Mouse (Mus musculus) limb, embryonic 10.5 days (tissue): Measurements from ENCODE around the gene Ncoa7. TPM values are rescaled to one million over a fixed set of nuclear protein-coding genes. Genes with fewer than 3 reads are reported as not detected.
"Not testable (repeated sequence)": the region's sequence is repeated elsewhere in the genome, so short reads cannot be mapped to it uniquely, and the experiment has no call there.

ENCODE experiments used
- DNase-seq: peaks from one replicate; pipeline ENCODE4 v3.0.0-alpha.2; 2017; ENCODE audit warnings: low spot score
- H3K27ac ChIP-seq: fragments of 300-500 bp; sonication (generic); 2 replicates; pipeline ENCODE4 v1.5.1; 2016; ENCODE audit warnings: mild to moderate bottlenecking
- H3K27me3 ChIP-seq: fragments of 300-500 bp; sonication (generic); 2 replicates; pipeline ENCODE4 v1.6.1; 2016; ENCODE audit warnings: low read depth, mild to moderate bottlenecking; ENCODE audit not compliant: poor library complexity, severe bottlenecking
- H3K36me3 ChIP-seq: fragments of 300-500 bp; sonication (generic); 2 replicates; pipeline ENCODE4 v1.6.1; 2016; ENCODE audit warnings: mild to moderate bottlenecking, moderate library complexity
- H3K4me1 ChIP-seq: fragments of 300-500 bp; sonication (generic); 2 replicates; pipeline ENCODE4 v1.6.1; 2016
- H3K4me3 ChIP-seq: fragments of 300-500 bp; sonication (generic); 2 replicates; pipeline ENCODE4 v1.5.1; 2016; ENCODE audit warnings: mild to moderate bottlenecking, moderate library complexity
- H3K9me3 ChIP-seq: fragments of 300-500 bp; sonication (generic); replicated peaks from 2 replicates; pipeline ENCODE4 v1.6.1; 2016; ENCODE audit warnings: mild to moderate bottlenecking
- WGBS: fragments of 180-500 bp; shearing (Covaris S2); methylation state at CpG from one replicate; pipeline ENCODE4 v1.1.7; 2016; 5-methylcytosine and 5-hydroxymethylcytosine counted together
- polyA plus RNA-seq: library from polyadenylated mRNA; unstranded; fragments of >200 nt; fragmentation: Nextera tagmentation; extraction: Ambion mirVana; gene quantifications from 2 replicates; pipeline ENCODE4 v1.2.1, GENCODE M21; 2016

Ncoa7 gene
- polyA plus RNA-seq, 1 experiment from 2014 or later: 8.2 TPM

GRCm38 (mm10) chr10:30666580-30666979 lies 136.5 kb downstream of the Ncoa7 start:
- Histone ChIP-seq H3K4me1 (no peaks in the 10 kb centered on the region), H3K4me3 (no peak overlapping the region), H3K27ac (no peak overlapping the region), H3K9me3 (no peaks in the 10 kb centered on the region), H3K36me3 (0 out of 2 replicates have a peak, but pooled peaks cover 2% of the 10 kb centered on the region), H3K27me3 (no peaks in the 10 kb centered on the region)
- DNase-seq: no peak
- 92% methylated on average over 2 of the region's 2 CpGs for WGBS

DNA sequence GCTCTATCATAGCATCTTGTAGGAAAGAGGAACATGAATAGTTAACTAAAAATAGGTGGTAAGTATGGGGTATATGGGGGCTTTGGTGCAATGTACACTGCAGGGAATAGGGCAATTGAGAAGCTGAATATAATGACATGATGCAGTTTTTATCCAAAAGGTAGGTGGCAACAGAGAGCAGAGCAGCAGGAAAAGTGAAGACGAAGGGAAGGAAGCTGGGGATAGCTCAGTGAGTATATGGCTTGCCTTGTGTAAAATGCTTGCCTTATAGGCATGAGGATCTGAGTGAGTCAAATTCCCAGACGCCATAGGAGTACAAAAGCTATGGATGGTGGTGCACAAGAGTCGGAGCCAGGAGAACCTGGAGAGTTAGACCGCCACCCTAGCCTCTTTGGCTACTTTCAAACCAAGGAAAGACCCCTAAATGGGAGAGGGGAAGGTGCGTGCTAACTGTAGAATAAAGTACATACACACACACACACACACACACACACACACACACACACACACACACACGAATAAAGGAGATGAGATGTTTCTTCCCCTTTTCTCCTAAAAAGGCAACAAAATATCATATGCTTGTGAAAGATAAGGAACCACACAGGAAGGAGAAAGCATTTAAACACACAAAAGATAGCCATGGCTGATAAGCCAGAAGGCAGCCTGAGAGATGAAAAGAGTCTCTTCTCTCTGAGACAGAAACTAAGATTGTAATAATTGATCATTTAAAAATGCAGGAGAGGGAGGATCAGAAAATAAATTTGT lies 142.4 kb downstream of the Ncoa7 start:
- no peaks in the 10 kb centered on the region for H3K27me3 ChIP-seq
- no peak overlapping the region for H3K27ac ChIP-seq
- no peak overlapping the region for H3K4me3 ChIP-seq
- H3K4me1 ChIP-seq: peaks cover 8% of the 10 kb centered on the region
- peaks cover 7% of the 10 kb centered on the region for H3K36me3 ChIP-seq
- WGBS: 87% methylated on average over 6 of the region's 6 CpGs
- DNase-seq: no peak
- H3K9me3 ChIP-seq: no peaks in the 10 kb centered on the region

DNA sequence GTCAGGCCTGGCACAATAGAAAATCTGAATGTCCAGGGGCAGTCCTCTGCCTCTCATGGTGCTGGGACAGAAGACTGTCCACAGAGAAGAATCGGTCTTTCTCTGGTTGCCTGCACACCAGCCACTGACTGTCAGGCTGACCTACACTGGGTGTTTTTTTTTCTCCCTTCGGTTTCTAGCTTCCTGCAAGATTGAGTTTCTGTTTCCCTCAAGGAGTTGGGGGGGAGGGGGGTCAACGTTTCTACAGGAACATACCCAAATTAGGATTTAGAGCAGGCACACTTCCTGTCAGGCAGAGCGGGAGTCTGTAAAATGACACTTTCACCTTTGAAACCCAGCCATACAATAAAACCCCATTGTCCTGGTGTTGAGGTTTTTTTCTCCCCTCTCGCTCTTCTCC lies 147.5 kb downstream of the Ncoa7 start:
- peaks cover 13% of the 10 kb centered on the region for H3K4me1 ChIP-seq
- peak overlapping the region; percentile 83 for H3K27ac ChIP-seq
- peak; percentile 50 for DNase-seq
- H3K9me3 ChIP-seq: no peaks in the 10 kb centered on the region
- H3K4me3 ChIP-seq: peak overlapping the region; percentile 43
- 17% methylated on average over 5 of the region's 5 CpGs for WGBS
- peaks cover 23% of the 10 kb centered on the region for H3K36me3 ChIP-seq
- no peaks in the 10 kb centered on the region for H3K27me3 ChIP-seq

DNA sequence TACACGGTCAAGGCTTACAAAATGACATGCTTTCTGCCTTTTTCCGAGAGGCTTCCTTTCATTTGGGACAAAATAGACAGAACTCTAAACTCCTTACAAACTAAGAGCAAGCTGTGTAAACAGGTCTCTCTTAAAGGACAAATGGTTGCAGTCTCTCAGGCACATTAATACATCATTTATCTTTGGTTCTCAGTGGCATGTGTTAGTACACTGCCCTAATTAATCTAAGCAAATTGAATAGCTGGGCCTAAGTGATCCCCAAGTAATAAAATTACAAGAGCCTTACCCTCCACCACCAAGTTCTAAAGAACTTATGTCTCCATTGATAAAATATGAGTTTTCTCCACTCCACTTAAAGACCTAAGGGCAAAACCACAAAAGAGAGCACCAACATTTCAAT lies 155.4 kb downstream of the Ncoa7 start:
- DNase-seq: no peak
- peaks cover 19% of the 10 kb centered on the region for H3K36me3 ChIP-seq
- H3K9me3 ChIP-seq: no peaks in the 10 kb centered on the region
- H3K4me1 ChIP-seq: no peaks in the 10 kb centered on the region; the same call in 1 of the 2 replicates
- H3K4me3 ChIP-seq: no peak overlapping the region
- H3K27me3 ChIP-seq: no peaks in the 10 kb centered on the region
- no peak overlapping the region for H3K27ac ChIP-seq
- WGBS: 54% methylated on average over 2 of the region's 2 CpGs

DNA sequence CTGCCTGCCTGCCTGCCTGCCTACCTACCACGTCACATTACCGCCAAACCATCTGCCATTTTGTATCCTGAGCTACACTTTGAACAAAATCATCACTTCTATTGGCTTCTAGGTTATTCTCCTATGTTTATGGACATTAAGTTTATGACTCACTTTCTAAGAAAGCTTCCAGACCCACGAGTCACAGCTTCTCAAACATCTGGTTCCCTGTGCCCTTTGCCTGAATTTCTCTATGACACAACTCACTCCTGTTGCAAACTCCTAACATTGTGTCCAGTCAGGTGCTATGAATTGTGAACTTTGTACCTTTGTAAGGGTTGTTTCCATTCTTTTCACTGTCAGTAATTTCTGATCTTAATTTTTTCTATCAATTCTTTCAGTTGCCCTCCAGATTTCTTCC lies 164.9 kb downstream of the Ncoa7 start:
- no peaks in the 10 kb centered on the region for H3K27me3 ChIP-seq
- H3K9me3 ChIP-seq: no peaks in the 10 kb centered on the region
- no peak overlapping the region for H3K27ac ChIP-seq
- 92% methylated on average over 3 of the region's 3 CpGs for WGBS
- no peak for DNase-seq
- no peaks in the 10 kb centered on the region for H3K4me1 ChIP-seq
- no peak overlapping the region for H3K4me3 ChIP-seq
- H3K36me3 ChIP-seq: no peaks in the 10 kb centered on the region

DNA sequence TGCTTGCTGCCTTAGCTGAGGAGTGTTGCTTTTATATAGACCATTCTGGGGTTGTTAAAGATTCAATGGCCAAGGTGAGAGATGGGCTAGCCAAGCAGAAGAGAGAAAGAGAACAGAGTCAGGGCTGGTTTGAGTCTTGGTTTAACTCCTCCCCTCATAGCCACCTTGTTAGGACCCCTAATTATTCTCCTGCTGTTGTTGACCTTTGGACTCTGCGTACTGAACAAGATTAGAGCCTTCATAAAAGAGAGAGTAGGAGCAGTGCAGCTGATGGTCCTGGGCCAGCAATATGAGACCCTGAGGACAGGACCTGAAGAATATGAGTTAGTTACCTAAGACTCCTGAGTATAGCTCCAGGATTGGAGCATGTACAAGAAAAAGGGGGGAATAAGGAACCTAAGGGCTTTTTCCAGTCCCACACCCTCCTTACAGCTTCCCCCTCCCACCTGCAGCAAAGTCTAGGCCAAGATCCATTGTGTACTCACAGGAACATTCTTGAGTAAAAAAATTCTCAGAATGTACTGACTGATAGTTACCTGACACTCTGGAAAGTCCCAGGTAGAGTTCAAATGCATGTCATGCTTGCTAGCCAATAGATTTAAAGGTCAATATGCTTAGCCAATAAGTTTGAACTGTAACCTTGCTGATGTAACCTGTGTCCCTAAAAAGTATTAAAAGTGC lies 166.5 kb downstream of the Ncoa7 start:
- not testable (repeated sequence) for H3K9me3 ChIP-seq, H3K4me1 ChIP-seq, H3K36me3 ChIP-seq, H3K27me3 ChIP-seq, H3K27ac ChIP-seq, DNase-seq, H3K4me3 ChIP-seq
- 80% methylated on average over 1 of the region's 1 CpGs for WGBS

GRCm38 (mm10) chr10:30632718-30633117 lies 170.4 kb downstream of the Ncoa7 start:
- Histone ChIP-seq H3K27me3 (no peaks in the 10 kb centered on the region), H3K36me3 (no peaks in the 10 kb centered on the region), H3K4me1 (no peaks in the 10 kb centered on the region), H3K27ac (no peak overlapping the region), H3K4me3 (no peak overlapping the region), H3K9me3 (no peaks in the 10 kb centered on the region)
- 97% methylated on average over 1 of the region's 1 CpGs for WGBS
- DNase-seq: no peak

GRCm38 (mm10) chr10:30629977-30630376 lies 173.1 kb downstream of the Ncoa7 start:
- H3K27ac ChIP-seq: no peak overlapping the region
- no peaks in the 10 kb centered on the region for H3K9me3 ChIP-seq
- DNase-seq: no peak
- H3K27me3 ChIP-seq: no peaks in the 10 kb centered on the region
- no peaks in the 10 kb centered on the region for H3K4me1 ChIP-seq
- no peaks in the 10 kb centered on the region for H3K36me3 ChIP-seq
- H3K4me3 ChIP-seq: no peak overlapping the region

GRCm38 (mm10) chr10:30629513-30629912 lies 173.6 kb downstream of the Ncoa7 start, which contains the start of gene Hint3:
Gene Hint3 (minus strand): TSS chr10:30629632.
- Histone ChIP-seq H3K27me3 (no peaks in the 10 kb centered on the region), H3K4me1 (no peaks in the 10 kb centered on the region), H3K27ac (no peak within 1 kb of the TSS), H3K4me3 (no peak within 1 kb of the TSS), H3K36me3 (no peaks in the 10 kb centered on the region), H3K9me3 (no peaks in the 10 kb centered on the region)
- 93% methylated on average over 3 of the region's 3 CpGs for WGBS
- DNase-seq: no peak

DNA sequence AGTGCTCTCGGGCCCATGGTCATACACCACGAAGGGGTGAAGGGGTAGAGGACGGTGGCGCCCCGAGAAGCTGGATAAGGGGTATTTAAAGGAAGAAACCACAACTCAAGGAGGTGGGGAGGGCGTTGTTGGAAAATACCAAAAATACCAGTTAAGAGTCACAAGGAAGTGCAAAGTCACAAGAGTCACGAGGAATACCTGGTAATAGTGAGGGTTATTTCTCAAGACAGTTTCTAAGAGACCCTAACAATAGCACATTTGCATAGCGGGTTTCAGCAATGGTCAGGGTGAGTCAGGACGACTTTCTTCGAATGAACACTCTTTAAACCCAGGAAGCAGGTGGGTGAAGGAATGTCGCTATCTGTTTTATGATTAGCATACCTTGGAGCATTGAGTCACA lies 174.7 kb downstream of the Ncoa7 start:
- WGBS: 94% methylated on average over 11 of the region's 11 CpGs
- H3K27ac ChIP-seq, H3K4me3 ChIP-seq, H3K27me3 ChIP-seq, H3K9me3 ChIP-seq, H3K4me1 ChIP-seq, H3K36me3 ChIP-seq, DNase-seq: not testable (repeated sequence)

GRCm38 (mm10) chr10:30627548-30627947 lies 175.6 kb downstream of the Ncoa7 start:
- Histone ChIP-seq H3K9me3 (no peaks in the 10 kb centered on the region), H3K4me1 (no peaks in the 10 kb centered on the region), H3K4me3 (no peak overlapping the region), H3K27ac (no peak overlapping the region), H3K27me3 (no peaks in the 10 kb centered on the region), H3K36me3 (no peaks in the 10 kb centered on the region)
- DNase-seq: no peak
- 43% methylated on average over 1 of the region's 1 CpGs for WGBS

DNA sequence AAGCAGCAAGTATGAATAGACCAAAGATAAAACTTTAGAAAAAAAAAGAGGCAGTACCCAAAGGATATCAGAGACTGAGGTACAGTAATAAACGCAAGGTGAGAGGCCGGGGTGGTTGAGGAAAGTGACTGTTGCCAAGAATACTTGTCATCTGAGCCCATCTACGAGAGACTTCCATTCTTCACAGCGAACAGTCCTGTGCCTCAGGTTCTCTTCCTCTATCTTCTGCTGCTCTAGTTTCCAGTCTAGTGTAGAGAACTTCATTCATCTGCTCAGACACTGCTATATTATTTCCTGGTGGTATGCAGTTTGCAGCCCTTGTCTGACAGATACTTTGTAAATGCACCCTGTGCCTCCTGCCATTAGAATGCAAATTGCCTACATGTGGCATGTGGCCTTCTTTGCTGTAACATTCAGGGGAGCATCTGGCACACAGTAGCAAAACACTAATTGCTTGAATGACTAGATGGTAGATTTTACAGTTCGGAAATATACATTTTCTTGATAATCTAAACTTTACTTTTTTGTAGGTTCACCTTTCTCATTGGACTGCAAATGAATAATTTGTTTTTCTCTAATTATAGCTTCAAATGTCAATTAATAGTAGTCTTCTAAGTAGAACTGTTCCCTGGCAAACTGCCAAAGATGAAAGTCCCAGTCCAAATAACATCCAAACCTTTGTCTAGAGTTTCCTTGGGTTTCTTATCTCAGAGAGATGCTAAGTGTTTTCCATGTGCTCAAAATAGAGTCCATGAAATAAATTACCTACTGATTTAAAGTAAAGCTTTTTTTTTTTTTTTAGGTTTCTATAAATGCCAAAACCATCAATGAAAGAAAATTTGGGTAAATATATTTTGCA lies 178.7 kb downstream of the Ncoa7 start:
- no peaks in the 10 kb centered on the region for H3K27me3 ChIP-seq
- WGBS: 75% methylated on average over 5 of the region's 5 CpGs
- H3K9me3 ChIP-seq: no peaks in the 10 kb centered on the region
- H3K4me3 ChIP-seq: no peak overlapping the region
- no peak for DNase-seq
- no peaks in the 10 kb centered on the region for H3K4me1 ChIP-seq
- no peak overlapping the region for H3K27ac ChIP-seq
- no peaks in the 10 kb centered on the region for H3K36me3 ChIP-seq

DNA sequence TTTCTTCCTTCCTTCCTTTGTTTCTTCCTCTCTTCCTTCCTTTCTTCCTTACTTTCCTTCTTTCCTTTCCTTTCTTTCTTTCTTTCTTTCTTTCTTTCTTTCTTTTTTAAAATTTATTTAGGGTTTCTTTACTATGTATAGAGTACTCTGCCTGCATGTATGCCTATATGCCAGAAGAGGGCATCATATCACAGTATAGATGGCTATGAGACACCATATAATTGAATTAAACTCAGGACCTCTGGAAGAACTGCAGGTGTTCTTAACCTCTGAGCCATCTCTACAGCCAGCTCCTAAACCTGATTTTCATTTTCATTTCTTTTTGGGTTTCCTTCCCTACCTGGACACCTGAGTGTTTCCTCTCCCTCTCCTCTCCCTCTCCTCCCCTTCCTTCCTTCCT lies 180.2 kb downstream of the Ncoa7 start:
- Histone ChIP-seq H3K4me1 (no peaks in the 10 kb centered on the region), H3K4me3 (no peak overlapping the region), H3K36me3 (no peaks in the 10 kb centered on the region), H3K27me3 (no peaks in the 10 kb centered on the region), H3K27ac (no peak overlapping the region), H3K9me3 (no peaks in the 10 kb centered on the region)
- no peak for DNase-seq
